8 mouse cellular contexts compared by ENCODE assay signal in the genomic region with DNA sequence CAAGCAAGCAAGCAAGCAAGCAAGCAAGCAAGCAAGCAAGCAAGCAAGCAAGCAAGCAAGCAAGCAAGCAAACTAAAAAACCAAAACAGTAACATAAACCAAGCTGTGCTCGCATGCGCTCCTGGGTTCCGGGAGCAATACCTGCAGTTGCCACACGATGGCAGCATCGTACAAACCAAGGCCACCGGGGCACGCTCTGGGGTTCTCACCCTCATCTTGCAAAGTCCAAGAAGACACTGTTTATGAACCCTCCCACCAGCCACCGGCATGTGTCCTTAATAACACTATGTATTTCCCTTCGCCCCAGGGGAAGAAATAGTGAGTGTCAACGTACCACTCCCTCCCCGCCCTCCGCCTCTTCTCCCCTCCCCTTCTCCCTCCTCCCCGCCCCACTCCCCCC.
A peak's percentile ranks its signal among the peaks of the same experiment; 100 is the strongest.
DNase-seq lines count a peak whose midpoint lies in the region; ATAC-seq and TF ChIP-seq lines count a peak whose summit lies in the region.

No protein-coding gene starts in this region.

- DNase-seq in cerebellum, adult 11 months, result peak; percentile 50
- peak; percentile 87 for DNase-seq in embryo, embryonic 11 days
- peak; percentile 72 for DNase-seq in kidney, adult 2 months
- DNase-seq in limb, embryonic 14.5 days (ENCODE audit: low spot score), result peak; percentile 79
- DNase-seq in midbrain, postnatal 0 days (ENCODE audit: low spot score), result peak; percentile 74
- DNase-seq in spleen, adult 2 months (ENCODE audit: low read depth in 1 of 2, low spot score in 2 of 2), result peak; percentile 35 to 61

- no peaks in the 10 kb centered on the region for H3K27me3 ChIP-seq in kidney, adult 2 months (replicated peaks; ENCODE audit: control insufficient read depth, insufficient read depth, low read length)
- H3K27me3 ChIP-seq in limb, embryonic 14.5 days (ENCODE audit: control insufficient read depth, insufficient read depth, low read length), result peaks cover 20% of the 10 kb centered on the region; the same call in 1 of the 2 replicates
- no peaks in the 10 kb centered on the region for H3K27me3 ChIP-seq in midbrain, postnatal 0 days (ENCODE audit: insufficient read depth, low read length)
- H3K27me3 ChIP-seq in spleen, adult 2 months (ENCODE audit: control insufficient read depth, insufficient read depth, low read length), result no peaks in the 10 kb centered on the region

- WGBS in kidney, adult 2 months, result under 1% methylated on average over 11 of the region's 13 CpGs
- WGBS in limb, embryonic 14.5 days, result 0% methylated on average over 12 of the region's 13 CpGs
- WGBS in midbrain, postnatal 0 days, result 2% methylated on average over 12 of the region's 13 CpGs
- WGBS in spleen, adult 2 months, result 7% methylated on average over 13 of the region's 13 CpGs

- peak; percentile 91 for TF ChIP-seq CTCF in kidney, adult 2 months (conservative IDR thresholded peaks at IDR 0.05; ENCODE audit: insufficient read depth, insufficient read length, low read depth, low read length)
- peak; percentile 89 for TF ChIP-seq CTCF in midbrain, postnatal 0 days (IDR thresholded peaks at IDR 0.05)
- peak; percentile 88 for TF ChIP-seq CTCF in spleen, adult 2 months (IDR thresholded peaks at IDR 0.05; ENCODE audit: extremely low read depth, insufficient read depth, insufficient read length, insufficient replicate concordance)

- no peak for ATAC-seq in cerebellum, adult (ENCODE audit: insufficient number of reproducible peaks, low FRiP score, low TSS enrichment)
- ATAC-seq in granulocyte monocyte progenitor cell, adult 5-6 weeks (replicated peaks; ENCODE audit: poor library complexity, severe bottlenecking), result peak; percentile 92
- peak; percentile 36; the same call in 1 of the 2 replicates for ATAC-seq in limb, embryonic 14.5 days (ENCODE audit: low FRiP score, low read depth)
- ATAC-seq in midbrain, postnatal 0 days (ENCODE audit: low FRiP score), result no peak

- H3K4me3 ChIP-seq in kidney, adult 2 months (ENCODE audit: insufficient read depth, low read depth, low read length), result no peak overlapping the region
- peak overlapping the region; percentile 33 for H3K4me3 ChIP-seq in limb, embryonic 14.5 days (replicated peaks; ENCODE audit: low read length)
- H3K4me3 ChIP-seq in midbrain, postnatal 0 days (ENCODE audit: low read depth, low read length), result peak overlapping the region; percentile 9; the same call in 1 of the 2 replicates
- no peak overlapping the region for H3K4me3 ChIP-seq in spleen, adult 2 months (ENCODE audit: extremely low read depth, insufficient read depth, insufficient read length)

- H3K27ac ChIP-seq in kidney, adult 2 months (ENCODE audit: insufficient read depth, low read depth, low read length), result no peak overlapping the region
- no peak overlapping the region for H3K27ac ChIP-seq in limb, embryonic 14.5 days (replicated peaks; ENCODE audit: low read depth, low read length)
- H3K27ac ChIP-seq in midbrain, postnatal 0 days (ENCODE audit: low read depth, low read length), result no peak overlapping the region
- H3K27ac ChIP-seq in spleen, adult 2 months (ENCODE audit: insufficient read depth, low read length), result no peak overlapping the region

- no peak overlapping the region for H3K9ac ChIP-seq in limb, embryonic 14.5 days (ENCODE audit: low read depth, low read length, severe bottlenecking)
- no peak overlapping the region for H3K9ac ChIP-seq in midbrain, postnatal 0 days (replicated peaks; ENCODE audit: low read length, poor library complexity, severe bottlenecking)

- H3K36me3 ChIP-seq in kidney, adult 2 months (ENCODE audit: control insufficient read depth, insufficient read depth, low read length), result no peaks in the 10 kb centered on the region
- no peaks in the 10 kb centered on the region for H3K36me3 ChIP-seq in limb, embryonic 14.5 days (ENCODE audit: control insufficient read depth, insufficient read depth, low read length)
- H3K36me3 ChIP-seq in midbrain, postnatal 0 days (ENCODE audit: insufficient read depth, low read length), result no peaks in the 10 kb centered on the region
- H3K36me3 ChIP-seq in spleen, adult 2 months (ENCODE audit: control insufficient read depth, insufficient read depth, low read length), result peaks cover 7% of the 10 kb centered on the region

- no peak for TF ChIP-seq POLR2A in kidney, adult 2 months (IDR thresholded peaks at IDR 0.05; ENCODE audit: low read depth, low read length)
- TF ChIP-seq POLR2A in limb, embryonic 14.5 days (IDR thresholded peaks at IDR 0.05; ENCODE audit: borderline replicate concordance, extremely low read depth, insufficient read depth, insufficient read length), result no peak
- no peak for TF ChIP-seq POLR2A in spleen, adult 2 months (IDR thresholded peaks at IDR 0.05; ENCODE audit: low read depth, low read length)

- no peaks in the 10 kb centered on the region for H3K4me1 ChIP-seq in kidney, adult 2 months (ENCODE audit: control insufficient read depth, insufficient read depth, low read length)
- no peaks in the 10 kb centered on the region for H3K4me1 ChIP-seq in limb, embryonic 14.5 days (ENCODE audit: control insufficient read depth, insufficient read depth, low read length)
- H3K4me1 ChIP-seq in midbrain, postnatal 0 days (ENCODE audit: insufficient read depth, low read length), result no peaks in the 10 kb centered on the region
- H3K4me1 ChIP-seq in spleen, adult 2 months (ENCODE audit: control insufficient read depth, insufficient read depth, insufficient read length), result no peaks in the 10 kb centered on the region

- H3K9me3 ChIP-seq in limb, embryonic 14.5 days (ENCODE audit: control insufficient read depth, low read length), result no peaks in the 10 kb centered on the region
- no peaks in the 10 kb centered on the region for H3K9me3 ChIP-seq in midbrain, postnatal 0 days (ENCODE audit: low read length)

- H3K4me2 ChIP-seq in limb, embryonic 14.5 days (replicated peaks; ENCODE audit: low read depth, low read length, severe bottlenecking), result peak overlapping the region; percentile 44
- H3K4me2 ChIP-seq in midbrain, postnatal 0 days (ENCODE audit: low read depth, low read length, poor library complexity, severe bottlenecking), result peak overlapping the region; percentile 41; the same call in 1 of the 2 replicates

Comparison
In these comparisons a context has a peak if more than half of its experiments do, and no peak if none do; other contexts are left out.
1. ATAC-seq: peak in granulocyte monocyte progenitor cell, adult 5-6 weeks (single experiment) and limb, embryonic 14.5 days (single experiment); none in cerebellum, adult (single experiment) and midbrain, postnatal 0 days (single experiment).
2. H3K4me3 ChIP-seq: peak in limb, embryonic 14.5 days (single experiment) and midbrain, postnatal 0 days (single experiment); none in kidney, adult 2 months (single experiment) and spleen, adult 2 months (single experiment).
3. Peak in every context shown above with its lines, with median percentiles within 50 percentile points of each other: DNase-seq and CTCF ChIP-seq.